Mouse (Mus musculus) brain, embryonic 14.5 days (tissue): Measurements from ENCODE around the gene Dnajb1.

Source experiments
- CTCF ChIP-seq: fragments of 200-500 bp; IDR thresholded peaks from 2 replicates; pipeline ENCODE4 v1.5.1; 2012; ENCODE audit warnings: inconsistent platforms, mild to moderate bottlenecking, moderate library complexity, borderline replicate concordance; ENCODE audit not compliant: insufficient read depth, insufficient read length; ENCODE audit errors: extremely low read depth
- POLR2A ChIP-seq: fragments of 200-500 bp; IDR thresholded peaks from 2 replicates; pipeline ENCODE4 v1.6.1; 2012; ENCODE audit warnings: mild to moderate bottlenecking, inconsistent platforms, borderline replicate concordance; ENCODE audit not compliant: poor library complexity, insufficient read depth, insufficient read length, severe bottlenecking; ENCODE audit errors: extremely low read depth

GRCm38 (mm10) chr8:83649699-83650098 is 41.7 kb downstream of the Dnajb1 start:
- TF ChIP-seq POLR2A, result no peak
- no peak for TF ChIP-seq CTCF
